Mouse (Mus musculus) left cerebral cortex, postnatal 25 days (tissue): ENCODE results near the gene Pabpc5. TPM values are rescaled to one million over a fixed set of nuclear protein-coding genes. Genes with fewer than 3 reads are reported as not detected.
A peak's percentile ranks its signal among the peaks of the same experiment; 100 is the strongest.

Experiments used
- DNase-seq, 2 experiments: peaks; one replicate each; pipeline ENCODE4 v3.0.0; 2022; ENCODE audit warnings: low spot score in 2 of 2, mixed read lengths in 1 of 2
- intact Hi-C: fragments of 180-260 bp; cut with DNase I; formaldehyde crosslinking; loops from one replicate; pipeline ENCODE4 v1.15.1; 2025
- total RNA-seq, 2 experiments: library from RNA; stranded (reverse); gene quantifications; 2 replicates each; pipeline ENCODE4 v1.2.3; 2021

The Pabpc5 gene
- 1 to 10 TPM; 4.5 to 4.9 TPM for total RNA-seq

DNA sequence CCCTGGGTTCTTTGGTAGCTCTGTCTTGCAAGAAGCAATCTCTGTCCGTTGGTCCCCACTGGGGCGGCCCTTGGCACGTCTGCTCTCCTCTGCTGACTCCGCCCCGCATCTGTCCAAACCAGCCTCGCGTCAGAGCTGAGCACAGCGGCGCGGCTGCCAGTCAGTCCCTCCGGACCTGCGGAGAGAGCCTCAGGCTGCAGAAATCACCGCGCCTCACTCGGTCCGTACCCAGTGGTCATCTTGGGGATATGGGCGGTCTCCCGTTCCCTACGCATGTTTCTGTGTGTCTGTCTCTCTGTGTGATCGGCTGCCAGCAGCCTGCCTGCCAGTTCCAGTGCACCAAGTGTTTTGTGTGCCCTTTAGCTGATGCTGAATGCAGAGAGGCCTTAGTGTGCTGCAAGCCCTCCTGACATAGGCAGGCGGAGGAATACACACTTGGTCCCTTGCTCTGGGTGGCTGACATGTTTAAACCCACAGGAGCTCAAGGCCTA, at the start of gene Pabpc5:
Gene Pabpc5 (plus strand): TSS at position 116 of the 491 bp plus-strand sequence.
- DNase-seq: peak; percentile 65 to 76
- intact Hi-C loops: no loop called here

DNA sequence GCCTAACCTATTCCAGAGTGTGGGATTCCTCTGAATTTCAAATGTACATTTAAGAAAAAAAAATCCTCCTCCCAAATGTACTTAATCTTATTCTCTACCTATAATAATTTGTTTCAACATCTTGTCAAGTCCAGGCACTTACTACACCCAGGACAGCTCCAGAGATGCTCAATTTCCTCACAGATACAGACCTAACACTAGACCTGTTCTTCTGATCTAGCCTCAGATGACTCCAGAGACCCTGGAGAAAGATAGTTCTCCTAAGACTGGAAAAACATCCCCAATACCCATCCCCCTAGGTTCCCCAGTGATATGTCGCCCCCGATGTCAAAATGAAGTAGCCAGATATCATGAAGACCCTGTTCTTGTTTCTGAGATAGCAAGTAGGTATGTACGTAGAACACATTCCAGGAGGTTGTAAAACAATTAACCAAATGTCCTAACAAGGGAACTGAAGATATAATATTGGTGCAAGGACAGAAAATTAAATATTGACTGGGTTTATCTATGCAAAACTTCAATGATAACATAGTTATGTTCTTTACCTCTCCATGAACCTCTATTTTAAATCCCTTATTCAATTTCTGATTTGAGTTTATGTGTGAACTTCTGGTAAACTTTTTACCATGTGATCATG, 39.9 kb upstream of the Pabpc5 start:
- intact Hi-C loops: no loop called here

DNA sequence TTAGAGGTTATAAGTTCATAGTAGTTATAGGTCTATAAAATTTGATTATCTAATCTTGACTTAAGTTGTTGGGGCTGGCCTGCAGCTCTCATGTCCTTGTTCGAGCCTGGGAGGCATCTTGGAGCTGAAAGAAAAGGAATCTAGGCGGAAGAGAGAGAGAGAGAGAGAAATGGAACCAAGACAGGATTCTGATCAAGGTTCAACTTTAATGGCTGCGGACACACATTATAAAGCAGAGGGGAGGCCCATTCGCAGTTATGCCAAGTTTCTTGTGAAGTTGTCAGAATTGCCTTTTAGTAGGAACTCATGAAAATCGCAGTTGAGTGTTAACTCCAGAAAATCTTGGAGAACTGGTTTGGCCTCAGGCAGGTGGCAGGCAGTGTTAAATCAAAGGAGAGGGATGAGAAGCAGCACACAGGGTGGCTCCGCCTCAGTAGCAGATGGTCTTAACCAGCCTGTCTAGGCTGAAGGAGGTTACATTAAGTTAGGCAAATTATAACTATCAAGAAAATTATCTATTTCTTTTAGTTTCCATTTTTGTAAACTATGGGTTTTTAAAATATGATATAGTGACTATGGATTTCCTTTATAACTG, 38.6 kb upstream of the Pabpc5 start:
- DNase-seq: no peak
- intact Hi-C loops: no loop called here

More for the DNA sequence above, 39.9 kb upstream of the Pabpc5 start:
- no peak for DNase-seq

DNA sequence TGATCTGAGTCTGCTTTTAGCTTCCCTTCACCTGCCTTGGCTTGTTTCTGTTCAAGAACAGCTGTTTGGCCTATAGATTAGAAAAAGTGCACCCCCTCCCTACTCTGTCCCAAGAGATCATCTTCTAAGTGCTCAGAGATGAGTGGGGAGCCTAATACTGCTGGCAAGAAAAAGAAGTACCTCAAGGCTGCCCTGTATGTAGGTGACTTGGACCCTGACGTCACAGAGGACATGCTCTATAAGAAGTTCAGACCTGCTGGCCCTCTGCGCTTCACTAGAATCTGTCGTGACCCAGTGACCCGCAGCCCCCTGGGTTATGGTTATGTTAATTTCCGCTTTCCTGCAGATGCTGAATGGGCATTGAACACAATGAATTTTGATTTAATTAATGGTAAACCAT, 856 bp downstream of the Pabpc5 start:
- peak in 1 of 2 experiments; percentile 1 for DNase-seq
- intact Hi-C loops: no loop called here
